Comparison of ENCODE assay signal across 19 mouse cellular contexts in genomic region chr12:53819982-53820381, GRCm38 (mm10).
"Had no signal": no experiment of that assay in that cellular context is flagged by ENCODE, and none has a peak within 500 bp of the region (broad histone marks: within the 10 kb centered on the region; RNA-seq: fewer than 3 reads in every experiment).

No protein-coding gene starts in this region.

- H3K27ac ChIP-seq: lung, embryonic 15.5 days; macrophage; neural tube, embryonic 13.5 days; neural tube, embryonic 15.5 days; stomach, embryonic 15.5 days; stomach, postnatal 0 days had no signal

- H3K4me1 ChIP-seq: lung, embryonic 15.5 days; megakaryocyte, embryonic 14.5 days had no signal

- ATAC-seq: lung, postnatal 0 days; midbrain, embryonic 16.5 days had no signal

- H3K9ac ChIP-seq: lung, embryonic 15.5 days; neural tube, embryonic 13.5 days; neural tube, embryonic 15.5 days; stomach, embryonic 15.5 days had no signal

- H3K4me3 ChIP-seq: lung, embryonic 15.5 days; megakaryocyte, embryonic 14.5 days; myocyte; neural tube, embryonic 13.5 days; neural tube, embryonic 15.5 days; stomach, embryonic 15.5 days had no signal

- H3K27me3 ChIP-seq: lung, embryonic 15.5 days; megakaryocyte, embryonic 14.5 days; neural tube, embryonic 13.5 days; neural tube, embryonic 15.5 days; stomach, embryonic 15.5 days had no signal

- DNase-seq: lung, adult 2 months; lung, postnatal 14 days; lung, postnatal 36 days; midbrain, embryonic 14.5 days; right cerebral cortex, postnatal 14 days; thymus, adult 2 months; thymus, postnatal 25 days; thymus, postnatal 4 days had no signal

- H3K9me3 ChIP-seq: lung, embryonic 15.5 days; neural tube, embryonic 13.5 days; neural tube, embryonic 15.5 days; stomach, embryonic 15.5 days had no signal

- H3K4me2 ChIP-seq: lung, embryonic 15.5 days; midbrain, embryonic 11.5 days; neural tube, embryonic 13.5 days; neural tube, embryonic 15.5 days; stomach, embryonic 15.5 days had no signal

- H3K36me3 ChIP-seq: lung, embryonic 15.5 days; neural tube, embryonic 13.5 days; neural tube, embryonic 15.5 days; stomach, embryonic 15.5 days had no signal
